Mouse (Mus musculus): ENCODE data around the gene Olfr311.

Olfr311 gene

DNA sequence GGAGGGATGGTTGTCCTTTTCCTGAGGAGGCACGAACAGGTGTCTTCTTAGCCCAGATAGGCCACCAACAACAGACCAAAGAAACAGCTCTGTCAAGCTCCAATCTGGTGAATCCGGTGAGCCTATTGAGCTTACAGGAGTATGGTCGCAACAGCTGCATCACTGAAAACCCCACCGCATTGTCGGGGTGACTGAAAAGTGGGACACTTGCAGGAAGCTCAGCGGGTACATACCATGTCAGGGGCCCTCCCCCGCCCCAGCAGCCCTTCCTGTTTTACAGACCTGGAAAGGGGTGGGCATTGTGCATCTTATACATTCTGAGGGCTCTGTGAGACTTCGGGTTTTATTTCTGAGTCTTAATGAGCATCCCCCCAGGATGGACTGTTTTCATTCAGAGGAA lies 44.7 kb downstream of the Olfr311 start:
- peak; percentile 92 for DNase-seq

GRCm38 (mm10) chr11:58890511-58890910 lies 51.5 kb downstream of the Olfr311 start:
- no peak for DNase-seq
